Mouse (Mus musculus) liver, embryonic 11.5 days (tissue): Measurements from ENCODE around the gene Cfap99. TPM values are rescaled to one million over a fixed set of nuclear protein-coding genes. Genes with fewer than 3 reads are reported as not detected.

Experiments
- polyA plus RNA-seq: library from polyadenylated mRNA; unstranded; fragments of >200 nt; fragmentation: Nextera tagmentation; extraction: Ambion mirVana; gene quantifications from 2 replicates; pipeline ENCODE4 v1.2.1, GENCODE M21; 2014

Gene Cfap99
- polyA plus RNA-seq, 1 experiment from 2014 or later: not detected

Other genes with a start within 250 kb of the Cfap99 start
- 0.58 and 0.79 TPM in 2 replicates for gene Poln, start 119.2 kb upstream of the Cfap99 start, polyA plus RNA-seq
- 47.5 and 51.5 TPM in 2 replicates for gene Haus3, start 119.1 kb upstream of the Cfap99 start, polyA plus RNA-seq
- 8.5 and 12.5 TPM in 2 replicates for gene Mxd4, start 100.9 kb upstream of the Cfap99 start, polyA plus RNA-seq
- gene Zfyve28, start 151 bp upstream of the Cfap99 start, polyA plus RNA-seq: 0.22 TPM in 1 of 2 replicates, not detected in the other
- 151 and 174 TPM in 2 replicates for gene Rnf4, start 47.7 kb downstream of the Cfap99 start, polyA plus RNA-seq
- gene Fam193a, start 81.3 kb downstream of the Cfap99 start, polyA plus RNA-seq: 8.8 and 8.9 TPM in 2 replicates
- gene Tnip2, start 225.4 kb downstream of the Cfap99 start, polyA plus RNA-seq: 12.3 and 12.8 TPM in 2 replicates
- 5.2 and 8.4 TPM in 2 replicates for gene Sh3bp2, start 237.2 kb downstream of the Cfap99 start, polyA plus RNA-seq